Mouse (Mus musculus) spleen, adult 2 months (tissue): Measurements from ENCODE around the gene Klhl33. TPM values are rescaled to one million over a fixed set of nuclear protein-coding genes. Genes with fewer than 3 reads are reported as not detected.

Experiments used
- DNase-seq, 2 experiments: peaks; one replicate each; pipeline versions ENCODE4 v3.0.0 to v3.0.0-alpha.2; 2012 to 2021; ENCODE audit warnings: low spot score in 2 of 2, low read depth in 1 of 2
- H3K27ac ChIP-seq: fragments of 200-500 bp; 2 replicates; pipeline ENCODE4 v1.5.1; 2012; ENCODE audit warnings: low read length, inconsistent platforms; ENCODE audit not compliant: insufficient read depth
- H3K27me3 ChIP-seq: fragments of 200-500 bp; 2 replicates; pipeline ENCODE4 v1.6.1; 2012; ENCODE audit warnings: mild to moderate bottlenecking, moderate library complexity, low read length, inconsistent platforms; ENCODE audit not compliant: control insufficient read depth, insufficient read depth
- H3K36me3 ChIP-seq: fragments of 200-500 bp; 2 replicates; pipeline ENCODE4 v1.6.1; 2012; ENCODE audit warnings: mild to moderate bottlenecking, low read length, inconsistent platforms; ENCODE audit not compliant: control insufficient read depth, insufficient read depth
- H3K4me1 ChIP-seq: fragments of 200-500 bp; 2 replicates; pipeline ENCODE4 v1.6.1; 2011; ENCODE audit warnings: inconsistent platforms; ENCODE audit not compliant: control insufficient read depth, insufficient read depth, insufficient read length
- H3K4me3 ChIP-seq: fragments of 200-500 bp; 2 replicates; pipeline ENCODE4 v1.5.1; 2011; ENCODE audit warnings: mild to moderate bottlenecking, inconsistent platforms; ENCODE audit not compliant: insufficient read depth, insufficient read length; ENCODE audit errors: extremely low read depth
- CTCF ChIP-seq: fragments of 200-500 bp; IDR thresholded peaks from 2 replicates; pipeline ENCODE4 v1.5.1; 2011; ENCODE audit warnings: mild to moderate bottlenecking, inconsistent platforms; ENCODE audit not compliant: insufficient read depth, insufficient read length, insufficient replicate concordance; ENCODE audit errors: extremely low read depth
- POLR2A ChIP-seq: fragments of 200-500 bp; IDR thresholded peaks from 2 replicates; pipeline ENCODE4 v1.6.1; 2011; ENCODE audit warnings: low read depth, low read length, inconsistent platforms
- WGBS: fragments of 180-500 bp; shearing (Covaris S2); methylation state at CpG from one replicate; pipeline ENCODE4 v1.1.7; 2018; 5-methylcytosine and 5-hydroxymethylcytosine counted together
- polyA plus RNA-seq: library from polyadenylated mRNA; depleted of rRNA; stranded (reverse); fragments of >200 nt; gene quantifications from 2 replicates; pipeline ENCODE4 v1.2.3, GENCODE M21; 2012

Klhl33 gene
- polyA plus RNA-seq, 1 experiment = 0.18 TPM

GRCm38 (mm10) chr14:50892091-50892490, 5.2 kb downstream of the Klhl33 start:
- Histone ChIP-seq H3K27me3 (no peaks in the 10 kb centered on the region), H3K36me3 (no peaks in the 10 kb centered on the region), H3K4me1 (no peaks in the 10 kb centered on the region), H3K4me3 (no peak overlapping the region; the same call in 1 of the 2 replicates), H3K27ac (no peak overlapping the region)
- TF ChIP-seq CTCF = no peak
- TF ChIP-seq POLR2A = no peak
- 60% methylated on average over 7 of the region's 7 CpGs for WGBS
- no peak for DNase-seq

GRCm38 (mm10) chr14:50891621-50892020, 5.7 kb downstream of the Klhl33 start:
- TF ChIP-seq CTCF (no peak), POLR2A (no peak)
- 93% methylated on average over 8 of the region's 8 CpGs for WGBS

GRCm38 (mm10) chr14:50876236-50876950, 20.9 kb downstream of the Klhl33 start:
- no peaks in the 10 kb centered on the region for H3K27me3 ChIP-seq
- H3K4me3 ChIP-seq = no peak overlapping the region
- H3K36me3 ChIP-seq = no peaks in the 10 kb centered on the region
- DNase-seq = no peak
- H3K4me1 ChIP-seq = no peaks in the 10 kb centered on the region
- no peak overlapping the region for H3K27ac ChIP-seq
- 90% methylated on average over 6 of the region's 6 CpGs for WGBS
- TF ChIP-seq POLR2A (no peak), CTCF (no peak)

More at GRCm38 (mm10) chr14:50891621-50892020, 5.7 kb downstream of the Klhl33 start:
- DNase-seq = no peak
- Histone ChIP-seq H3K4me3 (no peak overlapping the region), H3K4me1 (no peaks in the 10 kb centered on the region), H3K36me3 (no peaks in the 10 kb centered on the region), H3K27me3 (no peaks in the 10 kb centered on the region), H3K27ac (no peak overlapping the region)

DNA sequence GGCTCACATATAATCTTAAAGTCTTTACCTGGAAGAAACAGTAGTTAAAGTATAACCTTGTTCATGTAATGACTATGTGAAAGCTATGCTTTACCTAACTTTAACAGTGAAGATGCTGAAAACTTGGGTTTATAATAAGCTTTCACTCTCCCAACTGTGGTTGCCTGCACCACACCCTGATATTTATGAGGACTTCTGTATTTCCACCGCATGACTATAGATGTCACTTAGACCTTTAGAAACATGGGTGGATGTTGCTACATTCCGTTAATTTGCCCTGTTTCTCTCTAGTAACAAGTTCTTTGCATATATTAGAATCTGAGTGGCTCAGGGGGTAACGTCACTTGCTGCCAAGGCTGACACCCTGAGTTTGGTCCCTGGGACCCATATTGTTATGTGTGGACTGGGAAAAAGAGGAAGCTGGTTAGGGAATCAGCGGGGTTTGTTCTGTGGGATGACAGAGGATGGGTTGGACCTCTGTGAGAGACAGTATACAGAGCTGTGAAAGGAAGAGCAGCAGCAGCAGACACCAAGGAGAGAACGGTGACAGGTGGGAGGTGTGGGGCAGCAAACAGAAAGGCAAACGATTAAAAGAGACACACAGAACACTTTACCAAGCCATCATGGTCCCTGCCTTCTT, 21.6 kb downstream of the Klhl33 start:
- Histone ChIP-seq H3K36me3 (no peaks in the 10 kb centered on the region), H3K27me3 (no peaks in the 10 kb centered on the region), H3K27ac (no peak overlapping the region), H3K4me1 (peaks cover 2% of the 10 kb centered on the region; the same call in 1 of the 2 replicates), H3K4me3 (no peak overlapping the region)
- no peak for TF ChIP-seq CTCF
- no peak for TF ChIP-seq POLR2A
- WGBS = 71% methylated on average over 6 of the region's 6 CpGs
- DNase-seq = no peak

DNA sequence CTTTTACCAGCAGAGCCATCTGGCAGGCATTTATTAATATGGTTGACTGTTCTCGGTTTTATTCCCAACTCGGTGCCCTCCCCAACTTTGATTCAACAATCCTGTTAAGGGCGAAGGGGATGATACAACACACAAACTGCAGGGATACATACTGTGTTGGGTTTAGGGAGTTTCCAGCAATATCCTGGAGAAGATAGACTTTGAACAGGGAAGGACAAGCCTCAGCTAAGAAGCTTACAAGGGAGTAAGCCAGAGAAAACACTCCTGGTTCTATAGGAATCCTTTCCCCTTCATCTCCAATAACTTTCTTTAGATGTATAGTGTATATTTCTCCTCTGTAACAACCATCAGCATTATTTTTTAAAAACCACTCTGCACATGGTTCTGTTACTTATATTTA, 22.1 kb downstream of the Klhl33 start:
- Histone ChIP-seq H3K4me3 (no peak overlapping the region), H3K27ac (no peak overlapping the region), H3K36me3 (no peaks in the 10 kb centered on the region), H3K27me3 (no peaks in the 10 kb centered on the region), H3K4me1 (peaks cover 3% of the 10 kb centered on the region; the same call in 1 of the 2 replicates)
- no peak for DNase-seq
- TF ChIP-seq POLR2A (no peak), CTCF (no peak)
- WGBS = 90% methylated on average over 3 of the region's 3 CpGs

GRCm38 (mm10) chr14:50871284-50871683, 26.0 kb downstream of the Klhl33 start:
- Histone ChIP-seq H3K27ac (no peak overlapping the region), H3K36me3 (0 out of 2 replicates have a peak, but pooled peaks cover 3% of the 10 kb centered on the region), H3K4me1 (peaks cover 3% of the 10 kb centered on the region; the same call in 1 of the 2 replicates), H3K4me3 (no peak overlapping the region), H3K27me3 (no peaks in the 10 kb centered on the region)
- TF ChIP-seq CTCF = no peak
- no peak for TF ChIP-seq POLR2A
- WGBS = 68% methylated on average over 2 of the region's 2 CpGs
- no peak for DNase-seq

DNA sequence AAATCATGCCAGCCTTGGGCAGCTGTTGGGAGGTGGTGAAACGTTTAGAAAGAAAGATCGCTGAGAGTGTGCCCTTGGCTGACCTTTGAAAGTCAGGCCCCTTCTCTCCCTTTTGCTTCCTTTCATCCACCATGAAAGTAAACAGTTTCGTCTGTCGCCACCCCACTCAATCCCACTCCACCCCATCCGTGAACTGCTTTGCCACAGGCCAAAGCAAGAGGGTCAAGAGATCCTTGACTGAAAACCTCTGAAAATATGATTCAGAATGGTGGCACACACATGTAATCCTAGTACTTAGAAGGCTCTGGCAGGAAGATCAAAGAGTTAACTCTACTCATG, 26.5 kb downstream of the Klhl33 start:
- TF ChIP-seq POLR2A = no peak; the same call in 1 of the 2 replicates
- TF ChIP-seq CTCF = no peak
- no peak for DNase-seq
- WGBS = 32% methylated on average over 5 of the region's 5 CpGs
- Histone ChIP-seq H3K27ac (peak overlapping the region; percentile 65), H3K27me3 (no peaks in the 10 kb centered on the region), H3K4me3 (peak overlapping the region; percentile 87), H3K4me1 (peaks cover 3% of the 10 kb centered on the region; the same call in 1 of the 2 replicates), H3K36me3 (0 out of 2 replicates have a peak, but pooled peaks cover 3% of the 10 kb centered on the region)
